Mouse (Mus musculus): Measurements from ENCODE around the gene Cacng5. TPM values are rescaled to one million over a fixed set of nuclear protein-coding genes. Genes with fewer than 3 reads are reported as not detected.

The Cacng5 gene
- polyA plus RNA-seq, 1 experiment from 2014 or later = 1.3 TPM

Other genes starting within 250 kb of the Cacng5 start
- gene Cacng1, start 198.5 kb downstream of the Cacng5 start, polyA plus RNA-seq (2014; fragmentation: Nextera tagmentation; extraction: Ambion mirVana) = 0.25 TPM in 1 of 2 replicates, not detected in the other
- gene Cacng4, start 120.5 kb downstream of the Cacng5 start, polyA plus RNA-seq (2014; fragmentation: Nextera tagmentation; extraction: Ambion mirVana) = 23.0 and 25.6 TPM in 2 replicates

Measured in midbrain, embryonic 11.5 days (tissue).